Mouse (Mus musculus): Measurements from ENCODE around the gene Vmn2r105. TPM values are rescaled to one million over a fixed set of nuclear protein-coding genes. Genes with fewer than 3 reads are reported as not detected.

The Vmn2r105 gene
- not detected in 2 replicates for polyA plus RNA-seq (2016; fragmentation: Nextera tagmentation; extraction: Ambion mirVana)

DNA sequence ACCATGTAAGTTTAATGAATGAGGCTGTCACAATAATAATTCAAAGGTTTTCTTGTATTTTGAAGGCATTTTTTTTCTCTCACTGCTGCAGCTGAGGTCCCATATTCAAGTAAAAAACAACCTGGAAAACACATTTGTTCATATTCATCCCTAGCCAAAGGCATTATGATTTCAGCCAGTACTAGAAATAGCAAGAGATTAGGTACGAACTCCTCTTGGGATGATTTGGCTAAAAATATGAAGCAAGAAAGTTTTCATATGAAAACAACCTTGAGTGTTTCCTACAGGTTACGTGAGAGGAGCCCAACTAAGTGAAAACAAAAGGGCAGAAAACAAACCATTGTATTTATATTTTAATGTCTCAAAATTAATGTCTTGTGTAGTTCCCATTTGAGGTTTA, at the start of gene Vmn2r105:
Vmn2r105 (minus strand) TSS at position 101 of the 400 bp plus-strand sequence.
- no peak within 1 kb of the TSS for H3K4me2 ChIP-seq (replicated peaks)

DNA sequence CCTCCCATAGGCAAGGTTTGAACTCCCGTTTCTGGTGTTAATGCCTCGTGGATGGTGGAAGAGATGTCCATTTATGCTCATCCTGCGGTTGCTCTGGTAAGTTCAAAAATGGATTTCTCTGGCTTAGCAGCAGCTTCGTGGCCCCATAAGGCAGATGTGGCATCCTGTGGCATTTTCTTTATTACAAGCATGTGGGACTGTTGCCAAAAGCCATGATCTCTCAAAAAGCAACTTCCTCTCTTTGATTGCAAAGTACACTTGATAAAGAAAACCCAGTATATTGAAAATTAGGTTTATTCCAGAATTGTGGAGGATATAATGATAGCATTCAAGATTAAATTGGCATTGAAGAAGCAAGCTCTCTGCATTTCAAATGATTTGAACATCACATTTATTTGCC, 20.7 kb upstream of the Vmn2r105 start:
- Histone ChIP-seq H3K27me3 (no peaks in the 10 kb centered on the region), H3K27ac (no peak overlapping the region), H3K9me3 (replicated peaks) (peaks cover 20% of the 10 kb centered on the region), H3K9ac (no peak overlapping the region), H3K4me3 (no peak overlapping the region), H3K4me2 (replicated peaks) (no peak overlapping the region), H3K4me1 (no peaks in the 10 kb centered on the region), H3K36me3 (no peaks in the 10 kb centered on the region)
- no peak for ATAC-seq (ENCODE audit: low FRiP score)
- WGBS, result 68% methylated on average over 4 of the region's 4 CpGs

More for the DNA sequence above, at the start of gene Vmn2r105:
- H3K27ac ChIP-seq, result no peak within 1 kb of the TSS
- H3K36me3 ChIP-seq, result no peaks in the 10 kb centered on the region
- no peak within 1 kb of the TSS for H3K4me3 ChIP-seq
- H3K9ac ChIP-seq, result no peak within 1 kb of the TSS
- no peaks in the 10 kb centered on the region for H3K27me3 ChIP-seq
- WGBS, result 75% methylated on average over 2 of the region's 2 CpGs
- ATAC-seq (ENCODE audit: low FRiP score), result no peak
- H3K9me3 ChIP-seq (replicated peaks), result no peaks in the 10 kb centered on the region; the same call in 1 of the 2 replicates
- H3K4me1 ChIP-seq, result no peaks in the 10 kb centered on the region

DNA sequence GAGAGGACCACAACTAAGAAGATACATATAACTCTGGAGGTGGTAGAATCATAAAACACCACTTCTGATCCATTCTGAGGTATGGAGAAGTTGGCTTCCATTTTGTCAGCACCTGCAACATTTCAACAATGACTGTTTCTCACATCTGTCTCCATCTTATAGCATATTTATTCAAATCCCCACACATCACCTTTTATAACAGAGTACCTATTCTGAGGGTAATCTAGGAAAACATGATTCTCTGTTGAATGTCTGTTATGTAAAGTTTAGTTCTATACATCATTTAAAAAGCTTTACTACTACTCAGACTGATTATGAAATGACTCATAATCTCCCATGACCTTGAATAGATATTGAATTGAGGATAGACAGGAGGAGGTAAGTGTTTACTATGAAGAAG, 51.9 kb downstream of the Vmn2r105 start, which contains the start of gene Fpr-rs6:
Fpr-rs6 (minus strand) TSS at position 101 of the 400 bp plus-strand sequence.
- ATAC-seq (ENCODE audit: low FRiP score), result no peak
- H3K4me3 ChIP-seq, result no peak within 1 kb of the TSS
- H3K4me2 ChIP-seq (replicated peaks), result no peak within 1 kb of the TSS

More for the DNA sequence above, 51.9 kb downstream of the Vmn2r105 start, which contains the start of gene Fpr-rs6:
- Histone ChIP-seq H3K36me3 (no peaks in the 10 kb centered on the region), H3K4me1 (no peaks in the 10 kb centered on the region), H3K9me3 (replicated peaks) (peaks cover 9% of the 10 kb centered on the region), H3K27ac (no peak within 1 kb of the TSS), H3K27me3 (no peaks in the 10 kb centered on the region), H3K9ac (no peak within 1 kb of the TSS)

Other genes with a start within 250 kb of the Vmn2r105 start
- gene Vmn2r104, start 186.7 kb downstream of the Vmn2r105 start, polyA plus RNA-seq (2016; fragmentation: Nextera tagmentation; extraction: Ambion mirVana), result not detected in 2 replicates
- gene Fpr-rs7, start 120.8 kb downstream of the Vmn2r105 start, polyA plus RNA-seq (2016; fragmentation: Nextera tagmentation; extraction: Ambion mirVana), result not detected in 2 replicates
- gene Fpr-rs6, start 52.0 kb downstream of the Vmn2r105 start, polyA plus RNA-seq (2016; fragmentation: Nextera tagmentation; extraction: Ambion mirVana), result not detected in 2 replicates
- not detected in 2 replicates for gene Vmn2r106, start 50.5 kb upstream of the Vmn2r105 start, polyA plus RNA-seq (2016; fragmentation: Nextera tagmentation; extraction: Ambion mirVana)
- not detected in 2 replicates for gene Vmn2r107, start 110.2 kb upstream of the Vmn2r105 start, polyA plus RNA-seq (2016; fragmentation: Nextera tagmentation; extraction: Ambion mirVana)
- not detected in 2 replicates for gene Vmn1r224, start 179.1 kb upstream of the Vmn2r105 start, polyA plus RNA-seq (2016; fragmentation: Nextera tagmentation; extraction: Ambion mirVana)
- gene Vmn2r108, start 246.3 kb upstream of the Vmn2r105 start, polyA plus RNA-seq (2016; fragmentation: Nextera tagmentation; extraction: Ambion mirVana), result not detected in 2 replicates